Mouse (Mus musculus) heart, embryonic 15.5 days (tissue): ENCODE results near the gene Pdzk1ip1. TPM values are rescaled to one million over a fixed set of nuclear protein-coding genes. Genes with fewer than 3 reads are reported as not detected.
A peak's percentile ranks its signal among the peaks of the same experiment; 100 is the strongest.

Source experiments
- ATAC-seq: fragments of 200-750 bp; cut with Nextera tagmentation; replicated peaks from 2 replicates; pipeline ENCODE4 v1.8.0; 2017; ENCODE audit warnings: low read depth, moderate TSS enrichment; ENCODE audit not compliant: insufficient number of reproducible peaks, insufficient read depth, low FRiP score
- H3K27ac ChIP-seq: fragments of 300-500 bp; sonication (generic); 2 replicates; pipeline ENCODE4 v1.5.1; 2015; ENCODE audit warnings: mild to moderate bottlenecking, inconsistent platforms
- H3K27me3 ChIP-seq: fragments of 300-500 bp; sonication (generic); 2 replicates; pipeline ENCODE4 v1.6.1; 2015; ENCODE audit warnings: inconsistent platforms
- H3K36me3 ChIP-seq: fragments of 300-500 bp; sonication (generic); 2 replicates; pipeline ENCODE4 v1.6.1; 2015; ENCODE audit warnings: mild to moderate bottlenecking, inconsistent platforms
- H3K4me1 ChIP-seq: fragments of 300-500 bp; sonication (generic); replicated peaks from 2 replicates; pipeline ENCODE4 v1.6.1; 2015; ENCODE audit warnings: inconsistent platforms
- H3K4me2 ChIP-seq: fragments of 300-500 bp; sonication (generic); 2 replicates; pipeline ENCODE4 v1.6.1; 2015; ENCODE audit warnings: inconsistent platforms, mild to moderate bottlenecking, moderate library complexity
- H3K4me3 ChIP-seq: fragments of 300-500 bp; sonication (generic); 2 replicates; pipeline ENCODE4 v1.5.1; 2015; ENCODE audit warnings: mild to moderate bottlenecking, inconsistent platforms
- H3K9ac ChIP-seq: fragments of 300-500 bp; sonication (generic); 2 replicates; pipeline ENCODE4 v1.6.1; 2015; ENCODE audit warnings: mild to moderate bottlenecking, inconsistent platforms
- H3K9me3 ChIP-seq: fragments of 300-500 bp; sonication (generic); replicated peaks from 2 replicates; pipeline ENCODE4 v1.6.1; 2016; ENCODE audit warnings: inconsistent platforms
- WGBS: fragments of 180-500 bp; shearing (Covaris S2); methylation state at CpG from one replicate; pipeline ENCODE4 v1.1.7; 2015; ENCODE audit warnings: mixed read lengths; 5-methylcytosine and 5-hydroxymethylcytosine counted together
- polyA plus RNA-seq: library from polyadenylated mRNA; unstranded; fragments of >200 nt; fragmentation: Nextera tagmentation; extraction: Ambion mirVana; gene quantifications from 2 replicates; pipeline ENCODE4 v1.2.1, GENCODE M21; 2015

Gene Pdzk1ip1
- polyA plus RNA-seq, 1 experiment from 2014 or later: 3.3 TPM

GRCm38 (mm10) chr4:115057674-115058316 lies 30.7 kb upstream of the Pdzk1ip1 start:
- Histone ChIP-seq H3K4me1 (peaks cover 23% of the 10 kb centered on the region), H3K4me2 (peak overlapping the region; percentile 66), H3K27ac (peak overlapping the region; percentile 75), H3K36me3 (no peaks in the 10 kb centered on the region), H3K9ac (peak overlapping the region; percentile 49), H3K9me3 (no peaks in the 10 kb centered on the region), H3K4me3 (peak overlapping the region; percentile 51), H3K27me3 (peaks cover 87% of the 10 kb centered on the region)
- ATAC-seq: 0 out of 2 replicates have a peak, but pooled peaks have one; percentile 20
- 3% methylated on average over 33 of the region's 33 CpGs for WGBS

- H3K4me1 ChIP-seq: peaks cover 25% of the 10 kb centered on the region
- WGBS: 1% methylated on average over 20 of the region's 20 CpGs
- peak overlapping the region; percentile 51 for H3K4me3 ChIP-seq
- H3K36me3 ChIP-seq: no peaks in the 10 kb centered on the region
- peak overlapping the region; percentile 49 for H3K9ac ChIP-seq
- H3K9me3 ChIP-seq: no peaks in the 10 kb centered on the region
- H3K27me3 ChIP-seq: peaks cover 88% of the 10 kb centered on the region
- no peak for ATAC-seq
- peak overlapping the region; percentile 75 for H3K27ac ChIP-seq
- H3K4me2 ChIP-seq: peak overlapping the region; percentile 66
Measured at GRCm38 (mm10) chr4:115058317-115058761, 30.2 kb upstream of the Pdzk1ip1 start.

GRCm38 (mm10) chr4:115058871-115059590 lies 29.5 kb upstream of the Pdzk1ip1 start:
- Histone ChIP-seq H3K4me1 (peaks cover 31% of the 10 kb centered on the region), H3K36me3 (no peaks in the 10 kb centered on the region), H3K9me3 (no peaks in the 10 kb centered on the region), H3K27me3 (peaks cover 93% of the 10 kb centered on the region), H3K27ac (peak overlapping the region; percentile 75), H3K4me3 (peak overlapping the region; percentile 51), H3K4me2 (peak overlapping the region; percentile 66), H3K9ac (peak overlapping the region; percentile 25; the same call in 1 of the 2 replicates)
- no peak for ATAC-seq
- WGBS: 3% methylated on average over 23 of the region's 23 CpGs

- peaks cover 32% of the 10 kb centered on the region for H3K4me1 ChIP-seq
- peak overlapping the region; percentile 51 for H3K4me3 ChIP-seq
- no peaks in the 10 kb centered on the region for H3K9me3 ChIP-seq
- WGBS: 13% methylated on average over 12 of the region's 12 CpGs
- H3K27me3 ChIP-seq: peaks cover 93% of the 10 kb centered on the region
- no peak overlapping the region for H3K9ac ChIP-seq
- ATAC-seq: no peak
- no peaks in the 10 kb centered on the region for H3K36me3 ChIP-seq
- peak overlapping the region; percentile 66 for H3K4me2 ChIP-seq
- H3K27ac ChIP-seq: peak overlapping the region; percentile 75
Measured at GRCm38 (mm10) chr4:115059871-115060270, 28.6 kb upstream of the Pdzk1ip1 start.

DNA sequence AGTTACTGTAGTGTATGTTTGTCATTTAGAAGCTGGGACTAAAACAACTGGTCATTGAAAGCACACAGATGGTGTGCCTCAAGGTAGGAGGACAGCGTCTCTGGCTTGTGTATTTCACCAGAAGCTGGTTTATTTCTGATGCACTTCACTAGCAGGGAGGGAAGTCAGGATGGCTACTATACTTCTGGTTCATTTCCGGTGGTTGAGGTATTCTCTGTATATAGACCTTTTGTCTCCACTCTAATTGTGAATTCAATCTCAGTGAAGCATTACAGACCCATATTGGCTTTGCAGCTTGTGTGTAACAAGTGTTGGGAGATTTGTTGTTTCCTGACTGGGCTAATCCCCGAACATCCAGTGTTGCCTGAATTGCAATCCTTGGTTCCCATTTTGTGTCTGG lies 27.8 kb upstream of the Pdzk1ip1 start:
- Histone ChIP-seq H3K36me3 (no peaks in the 10 kb centered on the region), H3K27me3 (peaks cover 93% of the 10 kb centered on the region), H3K4me3 (peak overlapping the region; percentile 51), H3K9me3 (no peaks in the 10 kb centered on the region), H3K4me2 (peak overlapping the region; percentile 66), H3K9ac (no peak overlapping the region), H3K4me1 (peaks cover 32% of the 10 kb centered on the region), H3K27ac (no peak overlapping the region)
- 16% methylated on average over 3 of the region's 3 CpGs for WGBS
- ATAC-seq: no peak

- H3K36me3 ChIP-seq: no peaks in the 10 kb centered on the region
- no peaks in the 10 kb centered on the region for H3K9me3 ChIP-seq
- H3K27ac ChIP-seq: no peak overlapping the region
- peaks cover 19% of the 10 kb centered on the region for H3K4me1 ChIP-seq
- peaks cover 93% of the 10 kb centered on the region for H3K27me3 ChIP-seq
- ATAC-seq: peak; percentile 16; the same call in 1 of the 2 replicates
- H3K4me2 ChIP-seq: peak overlapping the region; percentile 96
- H3K4me3 ChIP-seq: peak overlapping the region; percentile 59
- WGBS: 4% methylated on average over 9 of the region's 9 CpGs
- H3K9ac ChIP-seq: no peak overlapping the region; the same call in 1 of the 2 replicates
Measured at GRCm38 (mm10) chr4:115062540-115062874, 26.0 kb upstream of the Pdzk1ip1 start.

GRCm38 (mm10) chr4:115062875-115063517 lies 25.5 kb upstream of the Pdzk1ip1 start:
- WGBS: under 1% methylated on average over 58 of the region's 58 CpGs

DNA sequence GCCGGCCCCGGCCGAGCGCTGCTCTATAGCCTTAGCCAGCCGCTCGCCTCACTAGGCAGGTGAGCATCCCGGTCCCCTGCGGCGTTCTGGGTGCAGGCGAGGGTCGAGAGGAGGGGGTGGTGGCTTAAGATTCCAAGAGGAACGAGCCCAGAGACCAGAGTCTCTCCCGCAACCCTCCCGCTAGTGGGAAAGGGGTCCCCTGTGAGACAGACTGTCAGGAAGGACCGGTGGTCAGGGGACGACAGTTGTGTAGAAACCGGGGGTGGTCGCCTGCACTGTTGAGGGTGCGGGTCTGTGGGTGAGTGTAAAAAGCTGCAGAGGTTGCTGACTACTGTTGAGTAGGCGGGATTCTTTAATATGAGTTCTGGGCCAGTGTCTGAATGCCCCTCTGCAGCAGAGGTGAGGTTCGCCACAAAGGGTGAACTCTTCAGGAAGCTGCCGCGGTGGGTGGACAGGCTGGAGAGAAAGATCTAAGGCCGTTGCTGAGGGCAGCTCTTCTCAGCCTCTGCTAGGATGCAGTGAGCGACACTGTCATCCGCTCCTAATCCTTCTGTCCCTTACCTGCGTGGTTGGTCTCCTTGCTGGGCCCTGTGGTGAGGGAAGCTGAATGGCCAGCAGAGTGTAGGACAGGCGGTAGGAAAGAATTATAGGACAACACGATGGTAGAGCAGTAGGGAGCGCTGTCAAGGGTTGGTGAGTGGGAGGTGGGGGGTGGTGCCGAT lies 24.8 kb upstream of the Pdzk1ip1 start:
- H3K4me2 ChIP-seq: peak overlapping the region; percentile 96
- no peak for ATAC-seq
- no peaks in the 10 kb centered on the region for H3K36me3 ChIP-seq
- 4% methylated on average over 30 of the region's 31 CpGs for WGBS
- H3K27me3 ChIP-seq: peaks cover 90% of the 10 kb centered on the region
- H3K4me3 ChIP-seq: peak overlapping the region; percentile 59
- peak overlapping the region; percentile 48 for H3K9ac ChIP-seq
- no peak overlapping the region for H3K27ac ChIP-seq
- H3K9me3 ChIP-seq: no peaks in the 10 kb centered on the region
- peaks cover 16% of the 10 kb centered on the region for H3K4me1 ChIP-seq

More at GRCm38 (mm10) chr4:115062875-115063517, 25.5 kb upstream of the Pdzk1ip1 start:
- ATAC-seq: peak; percentile 76
- H3K27me3 ChIP-seq: peaks cover 90% of the 10 kb centered on the region
- H3K4me1 ChIP-seq: peaks cover 16% of the 10 kb centered on the region
- peak overlapping the region; percentile 96 for H3K4me2 ChIP-seq
- H3K27ac ChIP-seq: no peak overlapping the region
- H3K36me3 ChIP-seq: no peaks in the 10 kb centered on the region
- peak overlapping the region; percentile 48 for H3K9ac ChIP-seq
- peak overlapping the region; percentile 59 for H3K4me3 ChIP-seq
- H3K9me3 ChIP-seq: no peaks in the 10 kb centered on the region

DNA sequence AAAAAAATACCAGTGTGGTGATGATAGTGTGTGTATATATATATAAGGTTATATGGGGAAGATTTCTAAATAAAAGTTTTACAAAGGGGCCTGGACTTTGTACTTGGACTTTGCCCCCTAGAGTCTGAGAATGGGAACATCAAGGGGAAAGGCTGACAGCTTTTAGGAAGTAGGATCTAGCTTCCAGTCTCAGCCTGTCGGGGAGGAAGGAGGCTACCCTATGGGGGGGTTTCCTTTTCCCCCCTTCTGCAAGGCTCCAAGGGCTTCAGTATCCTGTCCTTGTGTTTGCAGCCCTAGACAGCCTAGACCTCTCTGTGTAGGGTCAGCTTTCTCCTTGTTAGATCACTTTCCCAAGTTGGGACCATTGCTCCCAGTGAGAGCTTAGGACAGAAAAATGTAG lies 16.8 kb upstream of the Pdzk1ip1 start:
- H3K4me3 ChIP-seq: no peak overlapping the region
- no peak for ATAC-seq
- no peak overlapping the region for H3K9ac ChIP-seq
- WGBS: 30% methylated on average over 1 of the region's 1 CpGs
- H3K4me2 ChIP-seq: no peak overlapping the region
- peaks cover 24% of the 10 kb centered on the region for H3K27me3 ChIP-seq
- H3K9me3 ChIP-seq: no peaks in the 10 kb centered on the region
- H3K36me3 ChIP-seq: no peaks in the 10 kb centered on the region
- no peak overlapping the region for H3K27ac ChIP-seq
- H3K4me1 ChIP-seq: no peaks in the 10 kb centered on the region

DNA sequence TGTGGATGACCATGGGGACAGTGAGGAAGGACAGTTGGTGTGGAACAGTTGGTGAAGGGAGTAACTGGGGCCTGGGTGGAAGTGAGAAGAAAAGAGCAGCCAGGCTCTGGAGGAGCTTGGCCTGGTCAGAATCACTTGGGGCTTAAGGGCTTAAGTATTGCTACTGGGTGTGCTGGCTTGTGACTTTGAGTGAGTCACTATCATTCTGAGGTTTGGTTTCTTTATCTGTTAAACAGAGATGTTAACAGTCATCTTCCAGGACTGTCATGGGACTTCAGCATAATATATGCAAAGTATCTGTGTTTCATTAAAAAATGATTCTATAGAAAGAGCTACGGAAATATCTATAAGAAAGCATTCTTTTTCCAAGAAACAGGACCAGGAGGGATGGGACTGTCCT lies 13.7 kb upstream of the Pdzk1ip1 start:
- Histone ChIP-seq H3K4me3 (no peak overlapping the region), H3K9ac (no peak overlapping the region), H3K27me3 (peaks cover 11% of the 10 kb centered on the region), H3K4me1 (peaks cover 6% of the 10 kb centered on the region), H3K4me2 (no peak overlapping the region), H3K27ac (peak overlapping the region; percentile 77), H3K36me3 (no peaks in the 10 kb centered on the region), H3K9me3 (no peaks in the 10 kb centered on the region)
- 70% methylated on average over 1 of the region's 1 CpGs for WGBS
- ATAC-seq: no peak
